Mouse (Mus musculus) liver, postnatal 0 days (tissue): ENCODE data around the gene Rgs6. TPM values are rescaled to one million over a fixed set of nuclear protein-coding genes. Genes with fewer than 3 reads are reported as not detected.
A peak's percentile ranks its signal among the peaks of the same experiment; 100 is the strongest.

ENCODE experiments used
- ATAC-seq: fragments of 200-750 bp; cut with Nextera tagmentation; 2 replicates; pipeline ENCODE4 v1.8.0; 2017; ENCODE audit warnings: mild to moderate bottlenecking, moderate library complexity
- DNase-seq: peaks from one replicate; pipeline ENCODE4 v3.0.0-alpha.2; 2016
- H3K27ac ChIP-seq: fragments of 300-500 bp; sonication (generic); 2 replicates; pipeline ENCODE4 v1.5.1; 2014; ENCODE audit warnings: antibody characterized with exemption, moderate library complexity, mild to moderate bottlenecking, low read depth
- H3K27me3 ChIP-seq: fragments of 300-500 bp; sonication (generic); 2 replicates; pipeline ENCODE4 v1.6.1; 2014; ENCODE audit warnings: low read length, control low read depth, mixed read lengths; ENCODE audit not compliant: insufficient read depth
- H3K36me3 ChIP-seq: fragments of 300-500 bp; sonication (generic); replicated peaks from 2 replicates; pipeline ENCODE4 v1.6.1; 2014; ENCODE audit warnings: mild to moderate bottlenecking, control low read depth, low read length, moderate library complexity, mixed read lengths; ENCODE audit not compliant: insufficient read depth
- H3K4me1 ChIP-seq: fragments of 300-500 bp; sonication (generic); 2 replicates; pipeline ENCODE4 v1.6.1; 2014; ENCODE audit warnings: antibody characterized with exemption, mild to moderate bottlenecking, control low read depth; ENCODE audit not compliant: insufficient read depth
- H3K4me2 ChIP-seq: fragments of 300-500 bp; sonication (generic); 2 replicates; pipeline ENCODE4 v1.6.1; 2014; ENCODE audit warnings: low read depth, mild to moderate bottlenecking, low read length, moderate library complexity, mixed read lengths
- H3K4me3 ChIP-seq: fragments of 300-500 bp; sonication (generic); 2 replicates; pipeline ENCODE4 v1.5.1; 2014; ENCODE audit warnings: low read depth, low read length
- H3K9ac ChIP-seq: fragments of 300-500 bp; sonication (generic); replicated peaks from 2 replicates; pipeline ENCODE4 v1.6.1; 2014; ENCODE audit warnings: mild to moderate bottlenecking, moderate library complexity
- H3K9me3 ChIP-seq: fragments of 300-500 bp; sonication (generic); 2 replicates; pipeline ENCODE4 v1.6.1; 2016; ENCODE audit warnings: mild to moderate bottlenecking, control low read depth, low read length, mixed read lengths
- CTCF ChIP-seq: sonication (generic); IDR thresholded peaks from 2 replicates; pipeline ENCODE4 v1.5.1; 2016; ENCODE audit warnings: antibody characterized with exemption, low read depth
- EP300 ChIP-seq: IDR thresholded peaks from 2 replicates; pipeline ENCODE4 v1.6.1; 2016; ENCODE audit warnings: antibody characterized with exemption, low read depth, mild to moderate bottlenecking
- WGBS: fragments of 180-500 bp; shearing (Covaris S2); extraction: QIAGEN DNeasy Blood & Tissue Kit; methylation state at CpG from one replicate; pipeline ENCODE4 v1.1.7; 2014; ENCODE audit not compliant: insufficient replicate concordance; 5-methylcytosine and 5-hydroxymethylcytosine counted together
- polyA plus RNA-seq: library from polyadenylated mRNA; unstranded; fragments of >200 nt; fragmentation: Nextera tagmentation; extraction: Ambion mirVana; gene quantifications from 2 replicates; pipeline ENCODE4 v1.2.1, GENCODE M21; 2015

Rgs6 gene
- polyA plus RNA-seq, 1 experiment from 2014 or later: 0.09 TPM

DNA sequence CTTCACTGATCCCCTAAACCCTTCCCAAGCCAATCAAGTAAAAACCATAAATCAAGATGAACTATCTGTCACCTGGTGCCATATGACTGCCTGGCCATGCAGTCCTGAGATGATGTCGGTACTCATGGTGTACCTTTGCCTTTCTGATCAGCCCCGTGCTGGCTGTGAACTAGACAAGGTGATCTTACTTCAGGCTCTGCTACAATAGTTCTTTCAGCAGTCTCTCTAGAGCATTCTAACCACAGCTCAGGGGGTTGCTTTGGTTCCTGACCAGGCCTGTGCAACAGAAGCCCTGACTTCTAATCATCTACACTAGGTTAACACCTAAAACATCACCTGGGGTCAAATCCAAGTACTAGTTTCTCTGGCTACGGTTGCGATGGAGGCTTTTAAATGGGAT lies 521.4 kb downstream of the Rgs6 start:
- H3K4me1 ChIP-seq: peaks cover 16% of the 10 kb centered on the region
- TF ChIP-seq CTCF: no peak
- no peak for TF ChIP-seq EP300
- no peaks in the 10 kb centered on the region for H3K9me3 ChIP-seq
- no peak overlapping the region for H3K4me3 ChIP-seq
- H3K9ac ChIP-seq: no peak overlapping the region
- H3K36me3 ChIP-seq: no peaks in the 10 kb centered on the region
- ATAC-seq (no peak), DNase-seq (no peak)
- H3K4me2 ChIP-seq: no peak overlapping the region
- H3K27me3 ChIP-seq: peaks cover under 1% of the 10 kb centered on the region; the same call in 1 of the 2 replicates
- H3K27ac ChIP-seq: no peak overlapping the region
- 84% methylated on average over 4 of the region's 4 CpGs for WGBS

DNA sequence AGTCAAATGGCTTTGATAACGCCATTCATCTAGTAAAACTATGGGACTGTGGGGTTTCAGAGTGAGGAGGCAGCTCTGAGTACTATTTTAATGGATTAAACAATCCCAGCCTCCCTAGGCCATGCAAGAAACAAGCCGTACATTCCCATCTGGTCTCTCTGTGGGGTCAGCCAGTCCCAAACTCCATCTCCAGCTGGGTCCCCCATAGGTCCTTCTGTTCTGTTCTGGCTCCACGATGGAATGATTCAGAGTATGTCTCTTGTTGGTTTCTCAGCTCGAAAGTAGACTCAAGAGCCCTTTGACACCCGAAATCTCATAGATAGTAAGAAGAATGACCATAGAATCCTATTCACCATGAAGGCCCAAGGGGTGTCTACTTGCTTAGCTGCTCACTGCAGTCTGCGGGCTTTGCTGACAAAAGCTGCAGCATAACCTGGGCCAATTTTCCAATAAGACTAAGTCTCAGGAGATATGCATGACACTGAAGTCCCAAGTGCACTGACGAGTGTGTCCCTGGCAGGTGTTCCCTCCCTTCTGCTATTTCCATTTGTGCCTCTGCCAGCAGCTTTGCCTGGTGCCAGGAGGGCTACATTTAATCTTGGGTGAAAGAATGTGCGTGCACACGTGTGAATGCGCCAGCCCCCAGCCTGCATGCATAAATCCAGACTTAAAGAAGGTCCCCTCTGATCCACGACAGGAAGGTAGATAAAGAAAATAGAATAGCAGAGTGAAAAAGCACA lies 522.0 kb downstream of the Rgs6 start:
- H3K36me3 ChIP-seq: no peaks in the 10 kb centered on the region
- TF ChIP-seq CTCF: no peak
- TF ChIP-seq EP300: no peak
- no peak for DNase-seq
- WGBS: 78% methylated on average over 11 of the region's 11 CpGs
- no peak for ATAC-seq
- H3K9ac ChIP-seq: no peak overlapping the region
- no peak overlapping the region for H3K4me2 ChIP-seq
- no peak overlapping the region for H3K27ac ChIP-seq
- H3K4me3 ChIP-seq: no peak overlapping the region
- peaks cover 16% of the 10 kb centered on the region for H3K4me1 ChIP-seq
- H3K27me3 ChIP-seq: no peaks in the 10 kb centered on the region; the same call in 1 of the 2 replicates
- H3K9me3 ChIP-seq: no peaks in the 10 kb centered on the region

DNA sequence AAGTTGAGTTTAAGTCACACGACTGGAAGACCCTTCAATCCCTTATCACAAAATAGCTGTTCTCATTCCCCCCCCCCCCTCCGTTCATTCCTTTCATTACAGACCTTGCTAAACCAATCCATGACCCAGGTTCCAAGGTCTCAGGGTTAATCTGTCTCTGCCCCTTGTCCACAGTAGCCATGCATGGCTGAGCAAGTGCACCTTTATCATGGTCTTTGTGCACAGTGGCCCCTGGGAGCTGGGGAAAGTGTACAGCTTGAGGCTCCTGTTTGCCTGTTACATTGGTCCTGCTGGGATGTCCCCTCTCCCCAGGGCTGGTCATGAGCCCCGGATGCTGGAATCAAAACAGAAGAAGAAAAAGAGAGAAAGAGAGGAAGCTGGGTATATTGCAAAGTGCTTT lies 522.6 kb downstream of the Rgs6 start:
- 61% methylated on average over 3 of the region's 3 CpGs for WGBS
- TF ChIP-seq CTCF (no peak), EP300 (no peak)

DNA sequence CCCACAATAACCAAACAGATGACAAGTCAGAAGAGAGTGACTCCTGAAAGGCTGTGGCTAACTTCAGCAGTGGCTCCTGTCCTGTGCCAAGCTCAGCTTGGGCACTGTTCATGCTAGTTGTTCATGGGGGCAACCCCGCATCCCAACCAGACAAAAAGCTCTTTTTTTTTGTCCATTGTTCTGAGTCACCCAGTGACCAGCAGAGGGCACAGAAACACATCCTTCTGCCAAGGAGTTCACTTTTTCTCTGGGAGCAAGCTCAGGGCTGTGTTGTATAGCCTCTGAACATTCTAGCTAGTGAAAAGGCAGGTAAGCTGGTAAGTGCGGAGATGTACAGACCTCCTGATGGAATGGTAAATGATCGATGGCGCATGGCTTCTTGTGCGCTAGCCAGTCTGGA lies 524.2 kb downstream of the Rgs6 start:
- Histone ChIP-seq H3K4me3 (no peak overlapping the region), H3K27ac (no peak overlapping the region), H3K36me3 (no peaks in the 10 kb centered on the region), H3K9me3 (no peaks in the 10 kb centered on the region), H3K4me2 (peak overlapping the region; percentile 58), H3K4me1 (peaks cover 12% of the 10 kb centered on the region), H3K9ac (no peak overlapping the region; the same call in 1 of the 2 replicates), H3K27me3 (no peaks in the 10 kb centered on the region; the same call in 1 of the 2 replicates)
- TF ChIP-seq CTCF: peak; percentile 65
- no peak for TF ChIP-seq EP300
- 86% methylated on average over 5 of the region's 5 CpGs for WGBS
- DNase-seq (no peak), ATAC-seq (peak; percentile 30)

More for the DNA sequence above, 522.6 kb downstream of the Rgs6 start:
- Histone ChIP-seq H3K4me2 (no peak overlapping the region), H3K27ac (no peak overlapping the region), H3K9me3 (no peaks in the 10 kb centered on the region), H3K9ac (no peak overlapping the region), H3K4me3 (no peak overlapping the region), H3K36me3 (no peaks in the 10 kb centered on the region), H3K27me3 (no peaks in the 10 kb centered on the region; the same call in 1 of the 2 replicates), H3K4me1 (peaks cover 15% of the 10 kb centered on the region)
- ATAC-seq (no peak), DNase-seq (no peak)

DNA sequence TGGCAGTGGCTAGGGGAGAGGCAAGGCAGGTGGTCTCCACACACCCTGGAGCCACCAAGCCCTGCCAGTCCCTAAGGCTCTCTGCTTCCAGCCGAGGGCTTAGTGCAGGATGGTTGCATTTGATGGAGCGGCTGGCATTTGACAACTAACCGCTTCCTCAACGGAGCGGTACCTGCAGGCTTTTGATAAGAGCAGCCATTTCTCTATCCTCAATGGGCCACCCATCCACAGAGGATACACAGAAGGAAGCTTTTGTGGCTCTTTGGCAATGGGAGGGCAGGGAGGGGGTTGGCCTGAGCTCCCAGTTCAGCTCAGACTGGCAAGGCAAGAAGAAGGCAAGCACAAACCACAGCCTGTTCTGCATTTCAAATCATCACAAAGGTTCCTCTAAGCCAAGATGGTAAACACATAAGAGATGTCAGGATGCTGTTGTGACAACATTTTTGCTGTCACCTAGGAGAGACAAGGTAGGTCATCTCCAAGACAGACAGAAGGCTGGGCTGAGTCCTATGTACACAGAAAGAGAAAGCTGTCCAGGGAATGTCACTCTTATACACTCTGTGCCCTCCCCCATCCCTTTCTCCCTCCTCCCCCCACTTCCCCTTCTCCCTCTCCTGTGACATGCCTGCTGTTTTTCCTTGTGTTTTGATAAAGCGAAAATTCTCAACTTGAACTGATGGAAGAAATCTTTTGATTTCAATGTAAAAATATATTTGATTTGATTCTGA lies 525.0 kb downstream of the Rgs6 start:
- no peak overlapping the region; the same call in 1 of the 2 replicates for H3K9ac ChIP-seq
- ATAC-seq (peak; percentile 89), DNase-seq (peak; percentile 46)
- H3K4me2 ChIP-seq: peak overlapping the region; percentile 58
- no peaks in the 10 kb centered on the region for H3K9me3 ChIP-seq
- H3K4me3 ChIP-seq: no peak overlapping the region
- no peaks in the 10 kb centered on the region for H3K36me3 ChIP-seq
- no peak for TF ChIP-seq CTCF
- peak; percentile 95 for TF ChIP-seq EP300
- no peaks in the 10 kb centered on the region; the same call in 1 of the 2 replicates for H3K27me3 ChIP-seq
- H3K4me1 ChIP-seq: peaks cover 12% of the 10 kb centered on the region
- H3K27ac ChIP-seq: peak overlapping the region; percentile 71
- WGBS: 46% methylated on average over 6 of the region's 6 CpGs

DNA sequence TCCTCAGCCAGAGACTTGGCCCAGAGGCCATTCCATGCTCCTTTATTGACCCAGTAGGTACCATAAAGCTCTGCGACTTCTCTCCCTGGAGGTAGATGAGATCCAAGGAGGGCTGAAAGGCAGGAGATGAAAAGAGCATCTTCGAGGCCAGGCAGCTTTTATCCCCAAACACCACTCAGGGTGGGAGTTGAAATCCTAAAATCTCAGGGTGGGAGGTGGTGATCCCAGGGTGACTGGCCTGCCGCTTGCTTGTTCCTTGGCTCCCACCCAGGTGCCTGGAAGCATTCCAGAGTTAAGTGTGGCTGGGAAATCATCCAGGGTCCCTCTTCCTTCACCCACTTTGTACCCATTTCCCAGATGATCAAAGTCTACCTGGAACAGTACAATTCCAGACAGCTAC lies 525.9 kb downstream of the Rgs6 start:
- WGBS: 56% methylated on average over 3 of the region's 3 CpGs
- no peak for TF ChIP-seq EP300
- no peak for TF ChIP-seq CTCF
- Histone ChIP-seq H3K36me3 (no peaks in the 10 kb centered on the region), H3K27ac (peak overlapping the region; percentile 71; the same call in 1 of the 2 replicates), H3K27me3 (no peaks in the 10 kb centered on the region; the same call in 1 of the 2 replicates), H3K4me3 (no peak overlapping the region), H3K4me2 (no peak overlapping the region), H3K9me3 (no peaks in the 10 kb centered on the region), H3K4me1 (peaks cover 12% of the 10 kb centered on the region), H3K9ac (no peak overlapping the region)
- DNase-seq (no peak), ATAC-seq (no peak)
